Mouse (Mus musculus): ENCODE measurements around the gene Spa17.

- TF ChIP-seq POLR2A (IDR thresholded peaks at IDR 0.05; ENCODE audit: control insufficient read depth, extremely low read depth, insufficient read depth, low read length, poor library complexity) = no peak
- TF ChIP-seq CTCF (IDR thresholded peaks at IDR 0.05; ENCODE audit: borderline replicate concordance, control insufficient read depth, extremely low read depth, insufficient read depth, low read length, poor library complexity) = no peak
Observed at GRCm38 (mm10) chr9:37623981-37624380, 10.5 kb upstream of the Spa17 start.
